Mouse (Mus musculus): ENCODE measurements around the gene Bcl7a.

GRCm38 (mm10) chr5:123347985-123348384 is 4.4 kb downstream of the Bcl7a start:
- TF ChIP-seq CTCF (IDR thresholded peaks at IDR 0.05) (no peak), POLR2A (IDR thresholded peaks at IDR 0.05; ENCODE audit: insufficient read depth, low read depth, low read length) (no peak), EP300 (IDR thresholded peaks at IDR 0.05; ENCODE audit: insufficient read depth, low read depth, low read length) (no peak)
